Mouse (Mus musculus) neural tube, embryonic 11.5 days (tissue): ENCODE results near the gene Armc2. TPM values are rescaled to one million over a fixed set of nuclear protein-coding genes. Genes with fewer than 3 reads are reported as not detected.

Source experiments
- ATAC-seq: fragments of 200-750 bp; cut with Nextera tagmentation; 2 replicates; pipeline ENCODE4 v1.8.0; 2017; ENCODE audit warnings: moderate number of reproducible peaks, mild to moderate bottlenecking, moderate TSS enrichment, moderate library complexity; ENCODE audit not compliant: insufficient read depth, low FRiP score, low TSS enrichment
- DNase-seq: peaks from one replicate; pipeline ENCODE4 v3.0.0-alpha.2; 2015; ENCODE audit warnings: low spot score
- H3K27ac ChIP-seq: fragments of 300-500 bp; sonication (generic); 2 replicates; pipeline ENCODE4 v1.5.1; 2014; ENCODE audit warnings: low read depth, mild to moderate bottlenecking, low read length
- H3K27me3 ChIP-seq: fragments of 300-500 bp; sonication (generic); 2 replicates; pipeline ENCODE4 v1.6.1; 2014; ENCODE audit warnings: mild to moderate bottlenecking, low read length, mixed read lengths; ENCODE audit not compliant: control insufficient read depth, insufficient read depth
- H3K36me3 ChIP-seq: fragments of 300-500 bp; sonication (generic); 2 replicates; pipeline ENCODE4 v1.6.1; 2014; ENCODE audit warnings: mild to moderate bottlenecking, low read length, moderate library complexity, mixed read lengths; ENCODE audit not compliant: control insufficient read depth, insufficient read depth
- H3K4me1 ChIP-seq: fragments of 300-500 bp; sonication (generic); 2 replicates; pipeline ENCODE4 v1.6.1; 2014; ENCODE audit warnings: low read length, mixed read lengths; ENCODE audit not compliant: control insufficient read depth, insufficient read depth
- H3K4me2 ChIP-seq: fragments of 300-500 bp; sonication (generic); 2 replicates; pipeline ENCODE4 v1.6.1; 2014; ENCODE audit warnings: low read depth, mild to moderate bottlenecking, moderate library complexity
- H3K4me3 ChIP-seq: fragments of 300-500 bp; sonication (generic); 2 replicates; pipeline ENCODE4 v1.5.1; 2014; ENCODE audit warnings: low read depth, low read length
- H3K9ac ChIP-seq: fragments of 300-500 bp; sonication (generic); 2 replicates; pipeline ENCODE4 v1.6.1; 2014; ENCODE audit warnings: mild to moderate bottlenecking, low read length
- H3K9me3 ChIP-seq: fragments of 300-500 bp; sonication (generic); 2 replicates; pipeline ENCODE4 v1.6.1; 2016; ENCODE audit warnings: low read length; ENCODE audit not compliant: control insufficient read depth
- WGBS: fragments of 180-500 bp; shearing (Covaris S2); extraction: QIAGEN DNeasy Blood & Tissue Kit; methylation state at CpG from one replicate; pipeline ENCODE4 v1.1.7; 2014; 5-methylcytosine and 5-hydroxymethylcytosine counted together
- polyA plus RNA-seq: library from polyadenylated mRNA; unstranded; fragments of >200 nt; fragmentation: Nextera tagmentation; extraction: Ambion mirVana; gene quantifications from 2 replicates; pipeline ENCODE4 v1.2.1, GENCODE M21; 2014

Armc2 gene
- polyA plus RNA-seq, 1 experiment from 2014 or later, result 2.2 TPM

GRCm38 (mm10) chr10:41930966-41931365 is 87.3 kb downstream of the Armc2 start:
- Histone ChIP-seq H3K36me3 (no peaks in the 10 kb centered on the region), H3K9ac (no peak overlapping the region), H3K4me3 (no peak overlapping the region), H3K9me3 (no peaks in the 10 kb centered on the region), H3K27ac (no peak overlapping the region), H3K4me1 (peaks cover 5% of the 10 kb centered on the region; the same call in 1 of the 2 replicates), H3K4me2 (no peak overlapping the region), H3K27me3 (no peaks in the 10 kb centered on the region)
- ATAC-seq, result no peak
- no peak for DNase-seq
- 78% methylated on average over 4 of the region's 4 CpGs for WGBS

DNA sequence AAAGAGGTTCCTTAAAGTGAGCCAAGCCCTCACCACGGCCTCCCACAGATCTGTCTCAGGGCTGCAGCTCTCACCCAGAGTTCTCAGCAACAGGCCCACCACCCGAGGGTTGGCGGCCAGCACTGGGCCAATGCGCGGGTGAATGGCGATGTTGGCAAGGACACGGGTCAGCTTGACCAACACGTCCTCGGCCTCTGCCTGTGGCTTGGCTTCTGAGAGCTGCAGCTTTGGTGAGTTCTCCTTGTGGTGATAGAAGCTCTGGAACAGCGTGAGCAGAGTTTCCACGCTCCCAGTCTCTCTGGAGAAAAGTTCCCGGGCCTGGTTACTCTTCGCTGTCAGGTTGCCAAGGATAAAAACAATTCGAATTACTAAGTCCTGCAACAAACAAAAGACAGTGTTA is 91.5 kb downstream of the Armc2 start:
- DNase-seq, result no peak
- H3K36me3 ChIP-seq, result no peaks in the 10 kb centered on the region
- no peaks in the 10 kb centered on the region for H3K4me1 ChIP-seq
- ATAC-seq, result no peak
- H3K4me2 ChIP-seq, result no peak overlapping the region
- H3K9ac ChIP-seq, result no peak overlapping the region
- no peaks in the 10 kb centered on the region for H3K27me3 ChIP-seq
- no peak overlapping the region for H3K27ac ChIP-seq
- no peaks in the 10 kb centered on the region for H3K9me3 ChIP-seq
- WGBS, result 92% methylated on average over 14 of the region's 14 CpGs
- H3K4me3 ChIP-seq, result no peak overlapping the region

- Histone ChIP-seq H3K36me3 (no peaks in the 10 kb centered on the region), H3K4me1 (no peaks in the 10 kb centered on the region; the same call in 1 of the 2 replicates), H3K4me3 (no peak overlapping the region), H3K9ac (no peak overlapping the region), H3K27ac (no peak overlapping the region), H3K4me2 (no peak overlapping the region), H3K27me3 (no peaks in the 10 kb centered on the region), H3K9me3 (no peaks in the 10 kb centered on the region)
- DNase-seq, result no peak
- no peak for ATAC-seq
- 91% methylated on average over 8 of the region's 8 CpGs for WGBS
Measured at GRCm38 (mm10) chr10:41912290-41912994, 105.8 kb downstream of the Armc2 start.

- peak; percentile 19 for DNase-seq
- Histone ChIP-seq H3K4me2 (no peak overlapping the region), H3K36me3 (no peaks in the 10 kb centered on the region), H3K27me3 (no peaks in the 10 kb centered on the region), H3K4me1 (no peaks in the 10 kb centered on the region; the same call in 1 of the 2 replicates), H3K9me3 (no peaks in the 10 kb centered on the region), H3K4me3 (no peak overlapping the region), H3K9ac (no peak overlapping the region), H3K27ac (no peak overlapping the region)
- WGBS, result 71% methylated on average over 6 of the region's 6 CpGs
- ATAC-seq, result no peak
Measured at GRCm38 (mm10) chr10:41908899-41909298, 109.3 kb downstream of the Armc2 start.

DNA sequence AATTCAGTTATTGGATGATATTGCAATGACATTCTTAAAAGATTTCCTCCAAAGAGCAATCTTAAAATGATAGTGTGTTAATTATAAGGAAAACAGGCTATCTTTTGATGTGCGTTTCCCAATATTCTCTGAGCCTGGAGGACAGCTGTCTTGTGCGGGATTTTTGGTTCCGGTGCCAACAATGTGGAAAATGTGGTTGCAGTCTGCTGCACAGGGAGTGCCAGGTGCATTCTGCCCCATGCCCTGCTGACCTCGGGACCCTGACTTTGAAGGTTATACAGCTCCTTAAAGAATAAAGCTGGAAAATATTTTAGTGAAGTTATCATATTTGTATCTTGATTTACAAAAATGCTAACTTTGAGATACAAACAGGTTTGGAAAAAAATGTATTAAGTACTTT is 110.3 kb downstream of the Armc2 start:
- no peak for DNase-seq
- Histone ChIP-seq H3K36me3 (no peaks in the 10 kb centered on the region), H3K4me1 (no peaks in the 10 kb centered on the region; the same call in 1 of the 2 replicates), H3K4me2 (no peak overlapping the region), H3K4me3 (no peak overlapping the region), H3K27ac (no peak overlapping the region), H3K9me3 (no peaks in the 10 kb centered on the region), H3K27me3 (no peaks in the 10 kb centered on the region), H3K9ac (no peak overlapping the region)
- WGBS, result 90% methylated on average over 4 of the region's 4 CpGs
- no peak for ATAC-seq

DNA sequence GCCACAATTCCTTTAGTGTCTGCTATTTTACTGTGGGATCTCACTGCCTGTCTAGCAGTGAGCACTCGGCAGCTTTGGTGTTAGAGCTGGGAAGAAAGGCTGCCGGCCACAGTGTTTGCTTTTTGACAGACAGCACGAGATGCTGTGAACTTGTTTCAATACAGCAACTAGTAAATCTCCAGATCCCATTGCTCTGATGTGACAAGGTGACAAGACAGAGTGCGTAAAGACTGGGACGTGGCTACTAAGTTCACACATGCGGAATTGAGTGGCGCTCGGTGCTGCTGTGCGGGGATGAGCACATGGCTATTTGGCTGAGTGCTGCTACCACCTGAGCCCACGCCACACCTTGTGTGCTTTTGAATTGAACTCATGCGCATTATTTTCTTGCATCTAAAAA is 110.8 kb downstream of the Armc2 start:
- Histone ChIP-seq H3K36me3 (no peaks in the 10 kb centered on the region), H3K4me3 (no peak overlapping the region), H3K27ac (no peak overlapping the region), H3K9ac (no peak overlapping the region), H3K4me1 (no peaks in the 10 kb centered on the region; the same call in 1 of the 2 replicates), H3K9me3 (no peaks in the 10 kb centered on the region), H3K4me2 (no peak overlapping the region), H3K27me3 (no peaks in the 10 kb centered on the region)
- DNase-seq (no peak), ATAC-seq (no peak)
- WGBS, result 71% methylated on average over 11 of the region's 11 CpGs

GRCm38 (mm10) chr10:41901864-41902263 is 116.4 kb downstream of the Armc2 start:
- DNase-seq, result no peak
- no peaks in the 10 kb centered on the region for H3K4me1 ChIP-seq
- H3K9ac ChIP-seq, result no peak overlapping the region
- no peaks in the 10 kb centered on the region for H3K27me3 ChIP-seq
- no peak for ATAC-seq
- H3K4me3 ChIP-seq, result no peak overlapping the region
- WGBS, result 97% methylated on average over 6 of the region's 6 CpGs
- no peak overlapping the region for H3K27ac ChIP-seq
- H3K36me3 ChIP-seq, result 0 out of 2 replicates have a peak, but pooled peaks cover 2% of the 10 kb centered on the region
- no peaks in the 10 kb centered on the region for H3K9me3 ChIP-seq
- no peak overlapping the region for H3K4me2 ChIP-seq

DNA sequence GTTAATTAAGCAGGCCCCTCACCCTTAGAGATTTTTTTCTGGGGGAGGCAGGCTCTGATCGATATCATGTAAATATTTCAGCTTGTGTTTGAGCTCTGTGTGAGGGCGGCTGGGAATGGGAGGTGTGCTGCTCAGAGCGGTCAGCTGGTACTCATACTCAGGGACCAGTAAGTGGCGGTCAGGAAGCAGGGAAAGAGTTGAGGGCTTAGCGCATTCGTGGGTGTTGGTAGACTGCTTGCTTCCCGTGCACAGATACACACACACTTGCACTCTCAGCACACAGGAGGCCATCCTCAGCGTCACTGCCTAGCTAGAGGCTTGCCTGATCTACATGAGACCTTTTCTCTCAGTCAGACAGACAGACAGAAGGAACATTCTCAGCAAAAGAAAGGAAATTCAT is 116.8 kb downstream of the Armc2 start:
- Histone ChIP-seq H3K9me3 (no peaks in the 10 kb centered on the region), H3K36me3 (0 out of 2 replicates have a peak, but pooled peaks cover 2% of the 10 kb centered on the region), H3K27me3 (no peaks in the 10 kb centered on the region), H3K4me1 (no peaks in the 10 kb centered on the region), H3K27ac (no peak overlapping the region), H3K4me2 (no peak overlapping the region), H3K9ac (no peak overlapping the region), H3K4me3 (no peak overlapping the region)
- ATAC-seq (no peak), DNase-seq (no peak)
- 89% methylated on average over 8 of the region's 8 CpGs for WGBS

DNA sequence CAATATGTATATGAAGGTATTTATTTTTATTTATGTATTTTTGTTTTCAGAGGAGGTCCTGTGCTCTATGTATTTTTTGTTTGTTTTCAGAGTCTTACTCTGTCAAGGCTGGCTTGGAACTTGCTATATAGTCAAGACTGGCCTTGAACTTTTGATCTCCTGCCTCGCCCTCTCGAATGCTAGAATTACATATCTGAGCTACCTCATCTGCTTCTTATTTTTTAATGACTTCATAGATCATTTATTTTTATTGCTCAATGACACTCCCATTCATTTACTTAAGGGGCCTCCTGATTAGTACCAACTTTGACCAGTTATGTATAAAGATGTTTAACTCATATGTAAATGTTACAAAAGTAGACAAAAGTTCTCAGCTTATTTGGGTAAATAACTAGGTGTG is 121.4 kb downstream of the Armc2 start:
- no peak for ATAC-seq
- Histone ChIP-seq H3K9me3 (no peaks in the 10 kb centered on the region), H3K27ac (no peak overlapping the region), H3K4me2 (no peak overlapping the region), H3K9ac (no peak overlapping the region), H3K4me3 (no peak overlapping the region), H3K27me3 (no peaks in the 10 kb centered on the region), H3K36me3 (0 out of 2 replicates have a peak, but pooled peaks cover 2% of the 10 kb centered on the region), H3K4me1 (no peaks in the 10 kb centered on the region)
- WGBS, result 90% methylated on average over 2 of the region's 2 CpGs
- no peak for DNase-seq
